Mouse (Mus musculus) stomach, postnatal 0 days (tissue): ENCODE measurements around the gene Ehbp1. TPM values are rescaled to one million over a fixed set of nuclear protein-coding genes. Genes with fewer than 3 reads are reported as not detected.

Experiments used
- ATAC-seq: fragments of 200-750 bp; cut with Nextera tagmentation; 2 replicates; pipeline ENCODE4 v1.8.0; 2017; ENCODE audit not compliant: low FRiP score, low TSS enrichment
- DNase-seq: peaks from one replicate; pipeline ENCODE4 v3.0.0-alpha.2; 2016; ENCODE audit warnings: low spot score
- H3K27ac ChIP-seq: fragments of 300-500 bp; sonication (generic); replicated peaks from 2 replicates; pipeline ENCODE4 v1.5.1; 2014; ENCODE audit warnings: mild to moderate bottlenecking, control low read depth
- H3K27me3 ChIP-seq: fragments of 300-500 bp; sonication (generic); 2 replicates; pipeline ENCODE4 v1.6.1; 2014; ENCODE audit warnings: low read length; ENCODE audit not compliant: control insufficient read depth, insufficient read depth
- H3K36me3 ChIP-seq: fragments of 300-500 bp; sonication (generic); 2 replicates; pipeline ENCODE4 v1.6.1; 2014; ENCODE audit warnings: low read length, mixed read lengths; ENCODE audit not compliant: control insufficient read depth, insufficient read depth
- H3K4me1 ChIP-seq: fragments of 300-500 bp; sonication (generic); replicated peaks from 2 replicates; pipeline ENCODE4 v1.6.1; 2014; ENCODE audit warnings: antibody characterized with exemption; ENCODE audit not compliant: control insufficient read depth, insufficient read depth
- H3K4me2 ChIP-seq: fragments of 300-500 bp; sonication (generic); replicated peaks from 2 replicates; pipeline ENCODE4 v1.6.1; 2014; ENCODE audit warnings: low read depth, mild to moderate bottlenecking, control low read depth, moderate library complexity
- H3K4me3 ChIP-seq: fragments of 300-500 bp; sonication (generic); 2 replicates; pipeline ENCODE4 v1.5.1; 2014; ENCODE audit warnings: low read depth, low read length, control low read depth
- H3K9ac ChIP-seq: fragments of 300-500 bp; sonication (generic); 2 replicates; pipeline ENCODE4 v1.6.1; 2014; ENCODE audit warnings: mild to moderate bottlenecking, low read length, control low read depth, mixed read lengths
- H3K9me3 ChIP-seq: fragments of 300-500 bp; sonication (generic); 2 replicates; pipeline ENCODE4 v1.6.1; 2016; ENCODE audit warnings: low read length; ENCODE audit not compliant: control insufficient read depth
- CTCF ChIP-seq: IDR thresholded peaks from 2 replicates; pipeline ENCODE4 v1.5.1; 2016; ENCODE audit warnings: antibody characterized with exemption, low read depth, mild to moderate bottlenecking, moderate library complexity
- EP300 ChIP-seq: optimal IDR thresholded peaks from 2 replicates; pipeline ENCODE3; 2016; ENCODE audit warnings: antibody characterized with exemption
- WGBS: fragments of 180-500 bp; shearing (Covaris S2); extraction: QIAGEN DNeasy Blood & Tissue Kit; methylation state at CpG from one replicate; pipeline ENCODE4 v1.1.7; 2014; 5-methylcytosine and 5-hydroxymethylcytosine counted together
- polyA plus RNA-seq: library from polyadenylated mRNA; unstranded; fragments of >200 nt; fragmentation: Nextera tagmentation; extraction: Ambion mirVana; gene quantifications from 2 replicates; pipeline ENCODE4 v1.2.1, GENCODE M21; 2015

Ehbp1 gene
- polyA plus RNA-seq, 1 experiment from 2014 or later = 3.8 TPM

DNA sequence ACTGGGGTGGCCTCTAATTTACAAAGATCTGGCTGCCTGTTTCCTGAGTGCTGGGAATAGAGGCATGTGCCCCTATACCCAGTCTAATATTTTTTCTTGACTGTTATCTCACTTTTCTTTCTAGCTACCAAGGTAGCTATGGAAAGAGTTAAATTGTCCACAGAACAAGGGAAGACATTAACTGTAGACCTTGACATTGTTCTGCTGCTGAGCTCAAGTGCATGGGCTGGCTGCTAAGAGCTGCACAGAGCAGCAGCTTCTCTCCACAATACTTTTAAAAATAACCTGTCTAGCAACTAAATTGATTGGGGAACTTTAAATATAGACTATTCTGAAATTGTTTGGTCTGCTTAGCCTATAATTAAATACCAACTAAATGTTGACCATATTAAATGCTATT lies 52.9 kb downstream of the Ehbp1 start:
- Histone ChIP-seq H3K9ac (no peak overlapping the region), H3K9me3 (no peaks in the 10 kb centered on the region), H3K36me3 (no peaks in the 10 kb centered on the region), H3K4me3 (no peak overlapping the region), H3K27me3 (no peaks in the 10 kb centered on the region), H3K27ac (no peak overlapping the region), H3K4me1 (no peaks in the 10 kb centered on the region), H3K4me2 (no peak overlapping the region)
- no peak for ATAC-seq
- DNase-seq = no peak
- TF ChIP-seq EP300 = no peak
- no peak for TF ChIP-seq CTCF

DNA sequence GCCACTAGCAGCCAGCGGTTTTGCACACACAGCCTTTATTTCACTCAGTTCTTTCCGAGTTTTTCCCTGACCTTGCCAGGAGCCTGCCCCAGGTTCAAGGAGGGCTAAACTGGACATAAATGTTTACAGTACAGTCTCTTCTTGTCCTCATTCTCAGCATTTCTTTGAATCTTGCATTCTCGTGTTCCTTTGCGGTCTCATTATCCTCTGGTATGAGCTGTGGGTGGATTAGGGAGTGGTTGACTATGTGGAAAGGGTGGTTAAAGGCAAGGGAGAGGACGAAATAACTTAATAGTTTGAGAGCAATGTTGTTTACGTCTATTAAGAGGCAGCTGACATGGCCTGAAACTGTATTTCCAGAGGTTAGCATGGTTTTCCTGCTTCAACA lies 54.6 kb downstream of the Ehbp1 start:
- TF ChIP-seq EP300 = no peak
- TF ChIP-seq CTCF = no peak
- H3K27ac ChIP-seq = peak overlapping the region; percentile 72
- 0% methylated on average over 6 of the region's 6 CpGs for WGBS
- peak overlapping the region; percentile 61 for H3K4me2 ChIP-seq
- no peaks in the 10 kb centered on the region for H3K36me3 ChIP-seq
- no peaks in the 10 kb centered on the region for H3K27me3 ChIP-seq
- peak overlapping the region; percentile 79 for H3K4me3 ChIP-seq
- peak overlapping the region; percentile 50 for H3K9ac ChIP-seq
- DNase-seq (no peak), ATAC-seq (peak; percentile 5; the same call in 1 of the 2 replicates)
- no peaks in the 10 kb centered on the region for H3K4me1 ChIP-seq
- no peaks in the 10 kb centered on the region for H3K9me3 ChIP-seq

DNA sequence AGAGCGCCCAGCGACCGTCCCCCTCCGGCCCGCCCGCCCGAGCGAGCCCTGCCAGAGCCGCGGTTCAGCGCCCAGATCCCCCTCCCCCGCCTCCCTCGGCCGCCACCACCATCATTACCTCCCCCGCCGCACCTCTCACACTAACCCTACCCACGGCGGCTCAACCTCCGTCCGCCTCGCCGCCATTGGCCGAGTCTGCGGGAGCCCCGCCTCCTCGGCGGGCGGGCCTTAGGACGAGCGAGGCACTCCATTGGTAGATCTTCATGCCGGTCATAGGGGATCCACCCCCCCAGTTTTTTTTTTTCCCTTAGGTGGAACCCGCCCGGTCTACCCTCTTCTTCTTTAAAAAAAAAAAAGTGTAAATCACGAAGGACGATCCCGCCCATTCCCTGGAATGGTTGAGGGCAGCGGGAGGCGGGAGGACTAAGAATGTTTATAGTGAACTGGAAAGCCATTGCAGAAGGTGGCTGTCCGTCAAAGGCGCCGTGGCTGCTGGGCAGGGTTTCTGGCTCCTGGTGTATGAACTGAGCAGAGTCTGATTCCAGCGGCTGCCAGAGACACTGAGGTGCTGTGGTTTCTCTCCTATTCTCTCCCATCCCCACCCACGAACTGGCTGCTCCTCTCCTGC lies 55.1 kb downstream of the Ehbp1 start:
- TF ChIP-seq CTCF = no peak
- TF ChIP-seq EP300 = peak; percentile 61
- no peaks in the 10 kb centered on the region for H3K27me3 ChIP-seq
- H3K27ac ChIP-seq = peak overlapping the region; percentile 90
- peak overlapping the region; percentile 84 for H3K9ac ChIP-seq
- ATAC-seq = peak; percentile 100
- H3K4me1 ChIP-seq = no peaks in the 10 kb centered on the region
- H3K4me2 ChIP-seq = peak overlapping the region; percentile 88
- peak; percentile 95 for DNase-seq
- 1% methylated on average over 32 of the region's 43 CpGs for WGBS
- no peaks in the 10 kb centered on the region for H3K9me3 ChIP-seq
- peak overlapping the region; percentile 79 for H3K4me3 ChIP-seq
- no peaks in the 10 kb centered on the region for H3K36me3 ChIP-seq

DNA sequence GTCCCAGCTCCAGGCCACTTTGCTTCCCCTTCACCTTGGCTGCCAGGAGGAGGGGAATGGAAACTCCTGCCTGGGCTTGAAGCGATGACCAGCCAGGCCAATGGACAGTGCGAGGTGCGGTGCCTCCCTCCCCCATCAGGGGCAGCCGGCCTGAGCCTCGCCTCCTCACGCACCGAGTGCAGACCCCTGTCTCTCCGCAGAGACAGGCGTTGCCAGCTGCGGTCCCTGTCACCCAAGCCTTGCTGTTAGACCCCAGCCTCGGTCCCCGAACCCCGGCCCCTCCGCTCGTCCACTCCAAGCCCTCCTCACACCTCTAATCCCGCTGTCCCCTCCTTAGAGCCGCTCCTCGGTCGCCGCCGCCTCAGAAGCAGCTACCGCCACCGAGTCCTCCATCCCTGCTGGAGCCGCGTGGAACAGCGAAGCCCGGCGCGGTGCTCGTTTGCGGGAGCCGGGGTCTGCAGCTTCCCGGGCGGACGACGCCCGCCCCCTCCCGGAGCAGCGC lies 55.7 kb downstream of the Ehbp1 start:
- Histone ChIP-seq H3K9ac (peak overlapping the region; percentile 84), H3K4me3 (peak overlapping the region; percentile 79), H3K36me3 (no peaks in the 10 kb centered on the region), H3K9me3 (no peaks in the 10 kb centered on the region), H3K27me3 (no peaks in the 10 kb centered on the region), H3K4me2 (peak overlapping the region; percentile 88), H3K27ac (peak overlapping the region; percentile 90), H3K4me1 (no peaks in the 10 kb centered on the region)
- peak; percentile 55 for DNase-seq
- TF ChIP-seq EP300 (no peak), CTCF (peak; percentile 22)
- ATAC-seq = peak; percentile 60
- under 1% methylated on average over 37 of the region's 39 CpGs for WGBS

DNA sequence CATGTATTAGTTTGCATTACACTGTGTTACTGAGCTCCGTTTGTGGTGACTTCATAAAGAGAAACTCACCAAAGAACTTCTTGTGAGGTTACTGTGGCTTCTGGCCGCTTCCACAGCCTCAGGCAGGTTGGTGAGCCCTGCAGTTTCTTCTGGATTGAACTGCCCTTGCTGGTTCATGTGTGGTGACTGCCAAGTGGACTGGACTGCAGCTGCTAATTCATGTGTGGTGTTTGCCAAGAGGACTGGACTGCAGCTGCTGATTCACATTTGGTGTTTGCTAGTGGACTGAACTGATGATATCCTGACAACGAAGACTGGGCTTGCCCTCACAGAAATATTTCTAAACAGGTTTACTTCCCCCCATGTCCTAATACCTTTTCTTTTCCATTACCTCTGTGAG lies 65.4 kb downstream of the Ehbp1 start:
- ATAC-seq = no peak
- no peak for DNase-seq
- Histone ChIP-seq H3K9me3 (0 out of 2 replicates have a peak, but pooled peaks cover 5% of the 10 kb centered on the region), H3K9ac (no peak overlapping the region), H3K27ac (no peak overlapping the region), H3K27me3 (no peaks in the 10 kb centered on the region), H3K36me3 (peaks cover 2% of the 10 kb centered on the region; the same call in 1 of the 2 replicates), H3K4me1 (no peaks in the 10 kb centered on the region), H3K4me2 (no peak overlapping the region), H3K4me3 (no peak overlapping the region)
- WGBS = 91% methylated on average over 3 of the region's 3 CpGs
- no peak for TF ChIP-seq CTCF
- no peak for TF ChIP-seq EP300

DNA sequence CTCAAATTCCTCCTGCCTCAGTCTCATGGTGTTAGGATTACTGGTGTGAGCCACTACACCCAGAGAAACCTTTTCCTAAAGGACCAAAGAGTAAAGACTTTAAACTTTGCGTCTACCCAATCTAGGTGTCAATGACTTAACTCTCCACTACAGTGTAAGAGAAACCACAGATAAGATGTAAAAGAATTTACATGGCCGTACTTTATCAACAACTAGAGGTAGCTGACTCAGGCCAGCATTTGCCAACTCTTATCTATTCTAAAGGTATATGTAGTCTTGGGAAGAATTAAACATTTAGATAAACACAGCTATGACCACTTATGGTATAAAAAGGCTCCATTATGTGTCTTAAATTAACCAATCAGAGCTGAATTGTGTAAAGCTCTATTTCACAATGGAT lies 67.9 kb downstream of the Ehbp1 start:
- 73% methylated on average over 2 of the region's 2 CpGs for WGBS
- DNase-seq (no peak), ATAC-seq (no peak)
- no peak for TF ChIP-seq EP300
- no peak for TF ChIP-seq CTCF
- no peaks in the 10 kb centered on the region for H3K4me1 ChIP-seq
- H3K4me2 ChIP-seq = no peak overlapping the region
- H3K27me3 ChIP-seq = no peaks in the 10 kb centered on the region
- H3K9me3 ChIP-seq = 0 out of 2 replicates have a peak, but pooled peaks cover 5% of the 10 kb centered on the region
- no peak overlapping the region for H3K9ac ChIP-seq
- no peak overlapping the region for H3K4me3 ChIP-seq
- no peak overlapping the region for H3K27ac ChIP-seq
- H3K36me3 ChIP-seq = peaks cover 2% of the 10 kb centered on the region; the same call in 1 of the 2 replicates
